Mouse (Mus musculus): ENCODE measurements around the gene Efna4. TPM values are rescaled to one million over a fixed set of nuclear protein-coding genes. Genes with fewer than 3 reads are reported as not detected.

The Efna4 gene
- polyA plus RNA-seq, 1 experiment: not detected

DNA sequence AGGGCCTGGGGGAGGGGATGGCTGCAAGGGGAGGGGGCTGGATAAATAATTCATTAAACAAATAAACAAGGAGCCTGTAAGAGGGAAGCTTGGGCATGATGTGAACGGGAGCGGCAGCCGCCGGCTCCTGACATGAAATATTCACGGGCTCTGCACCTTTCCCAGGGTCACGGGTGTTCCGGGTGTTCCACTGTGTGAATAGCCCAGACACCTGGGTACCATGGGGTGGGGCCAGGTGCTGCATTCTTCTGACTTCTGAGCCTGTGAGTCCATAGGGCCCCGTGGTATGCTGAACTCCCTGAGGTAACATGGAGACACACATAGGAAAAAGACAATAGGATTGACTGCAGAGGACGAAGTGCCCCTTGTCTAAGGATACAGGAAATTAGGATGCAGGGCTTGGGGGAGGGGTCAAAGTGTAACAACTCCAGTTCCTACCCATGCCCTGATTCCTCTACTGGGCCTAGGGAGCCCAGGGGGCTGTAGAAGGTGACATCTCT, 10.4 kb downstream of the Efna4 start:
- no peaks in the 10 kb centered on the region for H3K36me3 ChIP-seq (ENCODE audit: control insufficient read depth)
- H3K27me3 ChIP-seq (ENCODE audit: control insufficient read depth): peaks cover 69% of the 10 kb centered on the region
- TF ChIP-seq TAL1 (IDR thresholded peaks at IDR 0.05; ENCODE audit: low read length) (no peak), GATA1 (IDR thresholded peaks at IDR 0.05; ENCODE audit: low read length) (no peak)
- H3K4me1 ChIP-seq (ENCODE audit: control insufficient read depth): peaks cover 7% of the 10 kb centered on the region
- H3K4me3 ChIP-seq (replicated peaks): no peak overlapping the region
- H3K9me3 ChIP-seq (ENCODE audit: control insufficient read depth, low read length): no peaks in the 10 kb centered on the region; the same call in 1 of the 2 replicates

DNA sequence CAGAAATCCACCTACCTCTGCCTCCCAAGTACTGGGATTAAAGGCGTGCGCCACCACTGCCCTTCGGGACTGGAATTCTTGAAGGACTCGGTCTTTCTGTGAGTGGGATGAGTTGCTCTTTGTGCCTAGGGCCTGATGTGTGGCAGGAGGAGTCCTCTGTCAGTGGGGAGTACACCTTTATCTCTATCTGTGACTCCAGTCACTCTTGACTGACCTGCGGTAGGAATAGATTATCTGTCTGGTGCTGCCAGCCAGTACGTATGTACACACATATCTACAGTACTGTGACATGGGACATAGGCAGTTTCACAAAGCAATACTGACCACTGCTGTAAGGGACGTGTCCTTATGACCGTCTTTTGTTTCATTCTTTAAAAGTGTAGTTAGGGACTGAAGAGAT, 11.9 kb downstream of the Efna4 start:
- H3K36me3 ChIP-seq (ENCODE audit: control insufficient read depth): no peaks in the 10 kb centered on the region
- TF ChIP-seq GATA1 (IDR thresholded peaks at IDR 0.05; ENCODE audit: low read length) (no peak), TAL1 (IDR thresholded peaks at IDR 0.05; ENCODE audit: low read length) (no peak)
- peaks cover 4% of the 10 kb centered on the region; the same call in 1 of the 2 replicates for H3K9me3 ChIP-seq (ENCODE audit: control insufficient read depth, low read length)
- peaks cover 8% of the 10 kb centered on the region for H3K4me1 ChIP-seq (ENCODE audit: control insufficient read depth)
- H3K27me3 ChIP-seq (ENCODE audit: control insufficient read depth): peaks cover 75% of the 10 kb centered on the region
- no peak overlapping the region for H3K4me3 ChIP-seq (replicated peaks)

DNA sequence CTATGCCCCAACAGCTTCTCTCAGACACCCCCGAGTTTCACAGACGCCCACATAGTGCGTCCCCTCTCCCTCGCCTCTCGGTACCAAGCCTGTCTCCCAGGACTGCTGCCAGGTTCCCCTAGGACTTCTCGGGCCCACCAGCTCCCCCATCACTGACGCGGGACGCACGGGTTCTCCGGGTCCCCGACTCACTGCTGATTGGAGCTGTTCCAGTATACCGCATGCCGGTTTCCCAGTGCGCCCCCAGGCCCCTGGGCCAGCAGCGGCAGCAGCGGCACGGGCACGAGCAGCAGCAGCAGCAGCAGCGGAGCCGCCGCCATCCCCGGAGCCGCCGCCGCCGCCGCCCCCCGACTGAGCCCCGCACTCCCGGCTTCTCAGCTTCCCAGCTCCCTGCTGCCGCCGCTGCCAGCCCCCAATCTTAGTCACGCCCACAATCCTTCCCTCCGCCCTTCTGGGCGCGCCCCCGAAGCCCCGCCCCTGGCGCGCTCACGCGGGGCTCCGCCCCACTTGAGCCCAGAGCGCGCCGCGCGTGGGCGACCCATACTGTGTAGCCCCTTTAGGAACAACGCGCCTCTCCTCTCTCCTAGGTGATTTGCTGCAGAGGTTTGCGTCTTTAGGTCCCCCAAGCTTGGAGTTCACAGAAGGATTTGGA, 15.2 kb downstream of the Efna4 start, which contains the start of gene Efna3:
Gene Efna3 (minus strand): TSS at position 452 of the 652 bp plus-strand sequence.
- Histone ChIP-seq H3K9me3 (ENCODE audit: control insufficient read depth, low read length) (peaks cover 10% of the 10 kb centered on the region; the same call in 1 of the 2 replicates), H3K4me1 (ENCODE audit: control insufficient read depth) (peaks cover 10% of the 10 kb centered on the region), H3K27me3 (ENCODE audit: control insufficient read depth) (peaks cover 83% of the 10 kb centered on the region), H3K36me3 (ENCODE audit: control insufficient read depth) (no peaks in the 10 kb centered on the region), H3K4me3 (replicated peaks) (no peak within 1 kb of the TSS)
- TF ChIP-seq GATA1 (IDR thresholded peaks at IDR 0.05; ENCODE audit: low read length): no peak
- TF ChIP-seq TAL1 (IDR thresholded peaks at IDR 0.05; ENCODE audit: low read length): no peak

DNA sequence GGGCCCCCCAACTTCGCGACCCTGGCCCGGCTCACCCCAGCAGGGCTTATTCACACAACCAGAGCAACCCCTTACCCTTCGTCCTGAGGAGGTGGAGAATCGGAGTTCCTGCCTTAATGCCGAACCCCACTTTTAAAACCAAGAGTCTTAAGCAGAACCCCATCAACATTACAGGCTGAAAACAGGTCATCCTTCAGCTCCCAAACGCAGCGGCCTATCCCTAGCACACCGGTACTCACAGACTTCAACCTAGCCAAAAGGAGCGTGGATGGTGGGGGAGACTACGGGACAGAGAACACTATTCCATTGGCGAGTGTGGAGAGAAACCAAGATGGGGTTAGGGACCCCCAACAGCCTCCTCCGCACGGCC, 15.7 kb downstream of the Efna4 start:
- TF ChIP-seq TAL1 (IDR thresholded peaks at IDR 0.05; ENCODE audit: low read length) (no peak), GATA1 (IDR thresholded peaks at IDR 0.05; ENCODE audit: low read length) (no peak)
- Histone ChIP-seq H3K9me3 (ENCODE audit: control insufficient read depth, low read length) (peaks cover 10% of the 10 kb centered on the region; the same call in 1 of the 2 replicates), H3K4me1 (ENCODE audit: control insufficient read depth) (peaks cover 10% of the 10 kb centered on the region), H3K36me3 (ENCODE audit: control insufficient read depth) (no peaks in the 10 kb centered on the region), H3K27me3 (ENCODE audit: control insufficient read depth) (peaks cover 84% of the 10 kb centered on the region), H3K4me3 (replicated peaks) (no peak overlapping the region)

DNA sequence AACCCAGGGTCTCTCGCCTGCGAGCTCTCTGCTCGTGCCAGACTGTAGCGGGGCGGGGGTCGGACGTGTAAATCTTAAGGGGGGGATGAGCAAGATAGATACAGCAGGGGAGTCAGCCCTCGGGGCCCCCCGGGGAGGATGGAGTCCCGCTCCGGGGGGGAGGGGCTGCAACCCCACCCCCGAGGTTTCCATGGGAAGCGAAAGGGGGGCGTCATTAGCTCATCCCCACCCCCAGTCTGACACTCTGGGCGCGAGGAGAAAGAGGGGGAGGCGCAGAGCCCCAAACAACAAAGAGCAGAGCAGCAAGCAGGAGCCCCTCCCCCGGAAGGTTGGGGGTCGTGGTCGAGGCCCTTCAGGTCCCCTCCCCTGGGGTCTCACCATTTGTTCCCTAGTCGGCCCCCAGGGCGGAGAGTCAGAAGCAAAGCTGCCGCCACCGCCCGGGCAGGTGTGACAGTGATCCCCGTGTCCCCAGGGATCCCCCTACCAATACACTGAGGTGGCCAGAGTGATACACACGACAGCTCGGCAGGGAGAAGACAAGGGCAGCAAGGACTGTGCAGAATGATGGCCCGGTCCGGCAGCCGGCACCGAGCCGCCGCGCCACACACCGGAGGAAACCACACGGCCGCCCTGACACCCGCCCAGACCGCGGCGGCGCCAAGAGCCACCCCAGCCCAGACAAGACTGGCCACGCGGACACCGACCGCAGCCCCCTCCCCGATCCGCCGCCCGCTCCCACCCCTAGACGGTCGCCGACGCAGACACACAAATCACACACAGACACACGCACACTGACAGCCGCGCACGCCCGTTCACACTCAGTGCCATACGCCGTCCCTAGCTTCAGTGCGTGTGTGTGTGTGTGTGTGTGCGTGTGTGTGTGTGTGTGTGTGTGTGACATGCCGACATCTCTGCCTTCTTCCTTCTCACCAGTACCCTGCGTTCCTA, 16.4 kb downstream of the Efna4 start:
- TF ChIP-seq TAL1 (IDR thresholded peaks at IDR 0.05; ENCODE audit: low read length) (no peak), GATA1 (IDR thresholded peaks at IDR 0.05; ENCODE audit: low read length) (no peak)
- Histone ChIP-seq H3K4me3 (replicated peaks) (no peak overlapping the region), H3K4me1 (ENCODE audit: control insufficient read depth) (peaks cover 10% of the 10 kb centered on the region), H3K27me3 (ENCODE audit: control insufficient read depth) (peaks cover 88% of the 10 kb centered on the region), H3K36me3 (ENCODE audit: control insufficient read depth) (no peaks in the 10 kb centered on the region), H3K9me3 (ENCODE audit: control insufficient read depth, low read length) (peaks cover 10% of the 10 kb centered on the region; the same call in 1 of the 2 replicates)

DNA sequence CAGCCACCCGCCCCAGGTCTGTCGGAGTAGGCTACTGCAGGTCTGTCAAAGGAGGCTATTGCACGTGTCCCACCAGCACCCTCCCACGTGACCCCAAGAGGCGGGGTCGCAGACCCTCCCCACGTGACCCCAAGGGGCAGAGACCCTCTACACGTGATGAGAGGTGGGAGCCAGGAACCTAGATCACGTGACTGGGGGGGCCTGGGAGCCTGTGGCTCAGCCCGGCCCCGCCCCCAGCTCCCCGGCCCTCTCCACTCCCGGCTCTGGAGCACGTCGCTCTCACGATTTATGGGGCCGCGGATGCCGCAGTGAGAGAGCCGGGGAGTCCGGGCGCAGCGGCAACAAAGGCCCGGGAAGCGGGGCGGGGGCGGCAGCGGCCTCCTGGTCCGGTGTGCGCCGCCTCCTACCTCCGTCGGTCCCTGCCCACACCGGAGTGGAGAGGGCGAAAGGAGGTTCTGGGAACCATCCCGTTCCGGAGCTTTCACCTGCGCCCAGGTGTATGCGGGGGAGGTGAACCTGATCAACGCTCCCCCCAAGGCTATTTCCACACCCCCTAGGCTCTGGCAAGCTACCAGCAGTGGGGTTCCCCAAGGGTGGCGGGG, 17.1 kb downstream of the Efna4 start:
- peaks cover 9% of the 10 kb centered on the region for H3K4me1 ChIP-seq (ENCODE audit: control insufficient read depth)
- no peak for TF ChIP-seq TAL1 (IDR thresholded peaks at IDR 0.05; ENCODE audit: low read length)
- no peak for TF ChIP-seq GATA1 (IDR thresholded peaks at IDR 0.05; ENCODE audit: low read length)
- peaks cover 90% of the 10 kb centered on the region for H3K27me3 ChIP-seq (ENCODE audit: control insufficient read depth)
- no peak overlapping the region for H3K4me3 ChIP-seq (replicated peaks)
- peaks cover 10% of the 10 kb centered on the region; the same call in 1 of the 2 replicates for H3K9me3 ChIP-seq (ENCODE audit: control insufficient read depth, low read length)
- H3K36me3 ChIP-seq (ENCODE audit: control insufficient read depth): no peaks in the 10 kb centered on the region

DNA sequence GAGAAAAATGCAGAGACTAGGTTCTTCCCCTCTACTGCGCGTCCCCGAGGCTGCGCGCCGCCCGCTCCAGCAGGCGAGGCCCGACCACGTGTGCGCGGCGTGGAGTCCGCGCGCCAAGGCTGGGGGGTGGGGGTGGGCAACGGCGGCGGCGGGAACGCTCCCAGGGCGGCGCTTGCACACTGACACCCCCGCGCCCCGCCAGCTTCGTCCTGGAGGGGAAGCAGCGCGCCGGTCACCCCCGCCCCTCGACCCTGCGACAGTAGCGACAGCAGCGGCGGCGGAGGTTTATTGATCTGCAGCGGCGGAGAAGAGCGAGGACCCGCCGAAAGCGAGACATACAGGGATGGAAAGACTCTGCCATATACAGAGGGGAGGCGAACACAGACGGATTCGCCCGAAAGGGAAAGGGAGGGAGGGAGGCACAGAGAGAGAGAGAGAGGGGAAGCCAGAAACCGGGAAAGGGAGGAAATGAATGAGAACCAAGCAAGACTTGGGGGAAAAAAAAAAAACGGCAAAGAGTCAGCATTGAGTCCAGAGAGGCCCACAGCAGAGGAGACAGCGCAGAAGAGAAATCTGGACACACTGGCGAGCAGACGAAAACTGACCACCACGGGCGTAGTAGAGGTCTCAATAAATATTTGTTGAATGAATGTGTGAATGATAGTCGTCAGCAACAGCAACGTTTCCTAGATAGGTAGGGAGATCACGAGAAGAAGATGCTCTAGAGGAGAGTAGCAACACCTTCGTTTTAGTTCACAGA, 18.1 kb downstream of the Efna4 start:
- Histone ChIP-seq H3K4me1 (ENCODE audit: control insufficient read depth) (peaks cover 11% of the 10 kb centered on the region), H3K4me3 (replicated peaks) (no peak overlapping the region), H3K36me3 (ENCODE audit: control insufficient read depth) (no peaks in the 10 kb centered on the region), H3K27me3 (ENCODE audit: control insufficient read depth) (peaks cover 92% of the 10 kb centered on the region), H3K9me3 (ENCODE audit: control insufficient read depth, low read length) (peaks cover 10% of the 10 kb centered on the region; the same call in 1 of the 2 replicates)
- TF ChIP-seq TAL1 (IDR thresholded peaks at IDR 0.05; ENCODE audit: low read length) (no peak), GATA1 (IDR thresholded peaks at IDR 0.05; ENCODE audit: low read length) (no peak)

DNA sequence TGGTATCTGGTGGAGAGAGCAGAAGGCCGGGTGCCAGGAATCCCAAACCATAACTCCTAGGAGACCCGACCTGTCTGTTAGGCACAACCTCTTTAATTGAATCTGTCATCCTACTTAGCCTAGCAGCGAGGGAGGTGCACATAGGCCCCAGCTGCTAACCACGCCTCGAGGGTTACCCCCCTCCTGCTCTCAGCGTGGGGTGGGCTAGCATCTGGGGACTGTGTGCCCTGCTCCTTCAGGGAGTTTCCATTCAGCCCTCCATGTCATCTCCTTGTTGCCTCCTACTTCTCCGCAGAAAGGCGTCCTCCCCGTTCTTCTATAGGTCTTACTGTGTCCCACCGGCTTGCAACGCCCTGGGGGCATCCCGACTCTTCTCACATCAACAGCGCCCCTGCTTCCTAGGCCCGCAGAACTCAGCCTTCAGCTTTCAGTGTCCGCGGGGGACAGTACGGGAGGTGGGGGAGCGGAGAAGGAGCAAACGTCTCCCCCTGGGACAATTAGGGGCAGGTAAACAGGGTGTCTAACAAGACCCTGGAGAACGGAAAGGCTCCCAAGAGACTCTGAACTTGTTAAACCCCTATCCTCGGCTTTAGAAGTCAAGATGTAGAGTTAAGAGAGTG, 18.7 kb downstream of the Efna4 start:
- Histone ChIP-seq H3K4me1 (ENCODE audit: control insufficient read depth) (peaks cover 11% of the 10 kb centered on the region), H3K27me3 (ENCODE audit: control insufficient read depth) (peaks cover 89% of the 10 kb centered on the region)
- TF ChIP-seq GATA1 (IDR thresholded peaks at IDR 0.05; ENCODE audit: low read length): no peak
- no peak for TF ChIP-seq TAL1 (IDR thresholded peaks at IDR 0.05; ENCODE audit: low read length)

More for the DNA sequence above, 18.7 kb downstream of the Efna4 start:
- H3K9me3 ChIP-seq (ENCODE audit: control insufficient read depth, low read length): peaks cover 10% of the 10 kb centered on the region; the same call in 1 of the 2 replicates
- no peaks in the 10 kb centered on the region for H3K36me3 ChIP-seq (ENCODE audit: control insufficient read depth)
- no peak overlapping the region for H3K4me3 ChIP-seq (replicated peaks)
